Mouse (Mus musculus): ENCODE results near the gene Polg. TPM values are rescaled to one million over a fixed set of nuclear protein-coding genes. Genes with fewer than 3 reads are reported as not detected.

The Polg gene
- total RNA-seq, 2 experiments from 2014 or later, result 56.1 to 60.0 TPM

GRCm38 (mm10) chr7:79502152-79503102 is 36.3 kb upstream of the Polg start:
- no peak for DNase-seq

- no peak for DNase-seq
These were observed 35.4 kb upstream of the Polg start for GRCm38 (mm10) chr7:79501581-79502031.

- no peak for DNase-seq
These were observed 34.6 kb upstream of the Polg start for GRCm38 (mm10) chr7:79500681-79501306.

- DNase-seq, result no peak
These were observed 33.7 kb upstream of the Polg start for GRCm38 (mm10) chr7:79499596-79500570.

GRCm38 (mm10) chr7:79498965-79499595 is 32.9 kb upstream of the Polg start:
- peak in 1 of 2 experiments; percentile 47 for DNase-seq

GRCm38 (mm10) chr7:79498356-79498755 is 32.2 kb upstream of the Polg start:
- no peak for DNase-seq

- no peak for DNase-seq
These were observed 31.5 kb upstream of the Polg start for GRCm38 (mm10) chr7:79497701-79498115.

- DNase-seq, result no peak
These were observed 30.7 kb upstream of the Polg start for GRCm38 (mm10) chr7:79496816-79497328.

- peak; percentile 83 to 91 for DNase-seq
These were observed 30.0 kb upstream of the Polg start for GRCm38 (mm10) chr7:79495988-79496815.

GRCm38 (mm10) chr7:79493915-79494314 is 27.8 kb upstream of the Polg start:
- DNase-seq, result peak in 1 of 2 experiments; percentile 51

- no peak for DNase-seq
These were observed 20.4 kb upstream of the Polg start for GRCm38 (mm10) chr7:79486528-79486927.

- no peak for DNase-seq
These were observed 8.8 kb upstream of the Polg start for GRCm38 (mm10) chr7:79474831-79475399.

- no peak for DNase-seq
These were observed 7.5 kb upstream of the Polg start for GRCm38 (mm10) chr7:79473496-79474194.

- no peak for DNase-seq
These were observed 6.6 kb upstream of the Polg start for GRCm38 (mm10) chr7:79472792-79473191.

- no peak for DNase-seq
These were observed 5.3 kb upstream of the Polg start for GRCm38 (mm10) chr7:79471436-79471835.

GRCm38 (mm10) chr7:79470718-79471117 is 4.6 kb upstream of the Polg start:
- no peak for DNase-seq

GRCm38 (mm10) chr7:79469766-79470165 is 3.6 kb upstream of the Polg start:
- no peak for DNase-seq

GRCm38 (mm10) chr7:79468994-79469393 is 2.8 kb upstream of the Polg start:
- no peak for DNase-seq

- DNase-seq, result no peak
These were observed 1.8 kb upstream of the Polg start for GRCm38 (mm10) chr7:79467951-79468350.

Data from heart, adult 18-20 months (tissue).